Mouse (Mus musculus) midbrain, embryonic 13.5 days (tissue): ENCODE data around the gene Mpv17l2. TPM values are rescaled to one million over a fixed set of nuclear protein-coding genes. Genes with fewer than 3 reads are reported as not detected.

Experiments used
- ATAC-seq: fragments of 200-750 bp; cut with Nextera tagmentation; 2 replicates; pipeline ENCODE4 v1.8.0; 2017; ENCODE audit warnings: mild to moderate bottlenecking, moderate TSS enrichment, moderate library complexity
- H3K27ac ChIP-seq: fragments of 300-500 bp; sonication (generic); 2 replicates; pipeline ENCODE4 v1.5.1; 2015; ENCODE audit warnings: inconsistent platforms, mild to moderate bottlenecking, moderate library complexity
- H3K27me3 ChIP-seq: fragments of 300-500 bp; sonication (generic); 2 replicates; pipeline ENCODE4 v1.6.1; 2015; ENCODE audit warnings: mild to moderate bottlenecking, inconsistent platforms
- H3K36me3 ChIP-seq: fragments of 300-500 bp; sonication (generic); 2 replicates; pipeline ENCODE4 v1.6.1; 2015; ENCODE audit warnings: mild to moderate bottlenecking, inconsistent platforms
- H3K4me1 ChIP-seq: fragments of 300-500 bp; sonication (generic); replicated peaks from 2 replicates; pipeline ENCODE4 v1.6.1; 2015; ENCODE audit warnings: inconsistent platforms
- H3K4me2 ChIP-seq: fragments of 300-500 bp; sonication (generic); replicated peaks from 2 replicates; pipeline ENCODE4 v1.6.1; 2015; ENCODE audit warnings: moderate library complexity, mild to moderate bottlenecking, inconsistent platforms
- H3K4me3 ChIP-seq: fragments of 300-500 bp; sonication (generic); replicated peaks from 2 replicates; pipeline ENCODE4 v1.5.1; 2015; ENCODE audit warnings: mild to moderate bottlenecking, inconsistent platforms
- H3K9ac ChIP-seq: fragments of 300-500 bp; sonication (generic); replicated peaks from 2 replicates; pipeline ENCODE4 v1.6.1; 2015; ENCODE audit warnings: mild to moderate bottlenecking, inconsistent platforms
- H3K9me3 ChIP-seq: fragments of 300-500 bp; sonication (generic); 2 replicates; pipeline ENCODE4 v1.6.1; 2016; ENCODE audit warnings: mild to moderate bottlenecking, inconsistent platforms
- WGBS: fragments of 180-500 bp; shearing (Covaris S2); methylation state at CpG from one replicate; pipeline ENCODE4 v1.1.7; 2015; 5-methylcytosine and 5-hydroxymethylcytosine counted together
- polyA plus RNA-seq: library from polyadenylated mRNA; unstranded; fragments of >200 nt; fragmentation: Nextera tagmentation; extraction: Ambion mirVana; gene quantifications from 2 replicates; pipeline ENCODE4 v1.2.1, GENCODE M21; 2015

The Mpv17l2 gene
- polyA plus RNA-seq, 1 experiment from 2014 or later = 38.4 TPM

DNA sequence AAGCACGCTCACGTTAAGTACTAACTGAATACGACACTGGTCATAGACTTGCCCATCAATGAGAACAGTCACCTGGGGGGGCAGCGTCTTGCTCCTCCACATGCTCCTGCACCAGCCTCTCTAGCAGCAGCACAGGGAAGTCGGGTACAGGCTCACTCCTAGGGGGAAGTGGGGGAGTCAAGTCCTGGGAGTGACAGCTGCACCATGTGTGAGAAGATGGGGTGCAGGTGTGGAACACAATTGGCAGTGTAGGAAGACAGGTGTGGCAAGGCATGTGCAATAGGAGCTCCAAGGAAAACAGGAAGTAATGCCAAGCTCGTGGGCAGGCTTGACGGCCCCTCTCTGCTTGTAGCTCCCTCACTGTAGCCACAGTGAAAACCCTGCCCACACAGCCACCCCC lies 10.5 kb upstream of the Mpv17l2 start:
- peaks cover 74% of the 10 kb centered on the region for H3K36me3 ChIP-seq
- peaks cover 45% of the 10 kb centered on the region for H3K4me1 ChIP-seq
- H3K27me3 ChIP-seq = peaks cover 15% of the 10 kb centered on the region
- no peaks in the 10 kb centered on the region for H3K9me3 ChIP-seq
- ATAC-seq = no peak
- 92% methylated on average over 7 of the region's 7 CpGs for WGBS
- no peak overlapping the region for H3K9ac ChIP-seq
- H3K4me3 ChIP-seq = no peak overlapping the region
- no peak overlapping the region for H3K27ac ChIP-seq
- H3K4me2 ChIP-seq = no peak overlapping the region

DNA sequence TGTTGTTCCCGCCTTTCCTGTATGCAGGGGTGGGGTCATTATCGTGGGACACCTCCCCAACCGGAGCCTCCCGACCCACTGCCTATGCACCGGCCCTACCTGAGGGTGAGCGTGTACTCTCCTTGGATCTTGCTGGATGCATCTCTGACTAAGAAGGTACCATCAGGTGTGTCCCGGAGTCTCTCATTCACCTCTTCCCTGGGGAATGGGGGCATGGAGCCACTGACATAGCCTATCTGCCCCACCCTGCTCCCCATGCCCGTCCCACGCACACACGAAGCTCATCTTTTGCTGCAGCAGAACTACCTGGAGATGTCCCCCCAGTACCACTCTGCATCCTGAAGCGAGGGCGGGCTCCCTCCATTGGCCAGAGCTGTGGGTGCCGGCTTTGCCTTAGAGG lies 10.0 kb upstream of the Mpv17l2 start:
- Histone ChIP-seq H3K4me1 (peaks cover 46% of the 10 kb centered on the region), H3K9me3 (no peaks in the 10 kb centered on the region), H3K4me3 (no peak overlapping the region), H3K4me2 (no peak overlapping the region), H3K9ac (no peak overlapping the region), H3K36me3 (peaks cover 74% of the 10 kb centered on the region), H3K27me3 (peaks cover 19% of the 10 kb centered on the region), H3K27ac (no peak overlapping the region)
- WGBS = 95% methylated on average over 13 of the region's 13 CpGs
- ATAC-seq = no peak

DNA sequence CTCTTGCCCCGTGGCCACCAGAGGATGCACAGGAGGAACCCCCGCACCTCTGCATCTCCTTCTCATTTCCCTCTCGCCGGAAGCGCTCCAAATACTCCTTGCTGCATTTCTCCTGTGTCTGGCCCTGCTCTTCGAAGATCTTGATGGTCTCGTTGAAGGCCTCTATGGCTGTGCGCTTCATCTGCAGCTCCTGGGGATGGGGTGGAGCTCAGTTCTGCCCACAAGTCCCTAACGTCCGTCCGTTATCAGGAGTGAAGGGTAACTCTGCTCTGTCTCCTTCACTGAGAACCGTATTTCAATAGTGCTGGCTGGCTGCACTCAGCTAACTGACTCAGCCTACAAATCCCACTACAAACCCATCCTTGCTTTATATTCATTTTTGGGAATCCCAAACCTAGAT lies 9.1 kb upstream of the Mpv17l2 start:
- Histone ChIP-seq H3K4me3 (no peak overlapping the region), H3K36me3 (peaks cover 73% of the 10 kb centered on the region), H3K4me1 (peaks cover 38% of the 10 kb centered on the region), H3K9ac (no peak overlapping the region; the same call in 1 of the 2 replicates), H3K9me3 (no peaks in the 10 kb centered on the region), H3K27ac (no peak overlapping the region), H3K27me3 (peaks cover 21% of the 10 kb centered on the region), H3K4me2 (no peak overlapping the region)
- WGBS = 74% methylated on average over 12 of the region's 12 CpGs
- ATAC-seq = no peak

- peak; percentile 71 for ATAC-seq
- Histone ChIP-seq H3K27ac (no peak overlapping the region), H3K9me3 (no peaks in the 10 kb centered on the region), H3K27me3 (peaks cover 21% of the 10 kb centered on the region), H3K9ac (no peak overlapping the region), H3K4me1 (peaks cover 33% of the 10 kb centered on the region), H3K4me2 (no peak overlapping the region), H3K4me3 (no peak overlapping the region), H3K36me3 (peaks cover 68% of the 10 kb centered on the region)
- 6% methylated on average over 26 of the region's 26 CpGs for WGBS
Measured at GRCm38 (mm10) chr8:70769359-70769758, 8.6 kb upstream of the Mpv17l2 start.

GRCm38 (mm10) chr8:70768956-70769355 lies 8.2 kb upstream of the Mpv17l2 start:
- Histone ChIP-seq H3K27ac (no peak overlapping the region), H3K4me3 (no peak overlapping the region), H3K36me3 (peaks cover 67% of the 10 kb centered on the region), H3K27me3 (peaks cover 21% of the 10 kb centered on the region), H3K9ac (no peak overlapping the region), H3K9me3 (no peaks in the 10 kb centered on the region), H3K4me1 (peaks cover 29% of the 10 kb centered on the region), H3K4me2 (no peak overlapping the region)
- peak; percentile 18 for ATAC-seq
- 87% methylated on average over 16 of the region's 16 CpGs for WGBS

DNA sequence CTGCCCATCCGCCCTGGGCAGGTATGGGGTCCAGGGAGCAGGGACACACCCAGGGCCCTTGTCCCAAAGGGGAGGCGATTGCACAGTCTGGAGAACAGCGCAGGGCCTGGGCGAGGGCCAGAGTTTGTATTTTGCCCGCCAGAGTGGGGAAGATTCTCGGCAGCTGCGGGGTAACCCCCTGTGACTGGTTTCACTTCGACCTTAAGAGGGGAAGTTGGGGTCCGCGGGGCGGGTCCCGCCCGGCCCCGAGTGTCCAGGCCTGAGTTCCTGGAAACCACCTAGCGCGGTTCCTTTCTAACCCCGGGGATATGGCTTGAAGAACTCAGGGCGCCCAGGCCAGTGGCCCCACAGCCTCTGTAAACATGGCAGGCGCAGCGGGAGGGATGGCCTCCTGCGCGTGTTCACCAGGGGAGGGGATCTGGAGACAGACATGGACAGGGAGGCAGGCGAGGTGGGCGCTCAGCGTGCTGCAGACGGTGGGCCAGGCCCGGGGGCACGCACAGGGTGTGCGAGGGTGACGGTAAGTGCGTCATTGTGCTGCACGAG lies 7.6 kb upstream of the Mpv17l2 start:
- Histone ChIP-seq H3K27ac (no peak overlapping the region), H3K9me3 (no peaks in the 10 kb centered on the region), H3K4me1 (peaks cover 23% of the 10 kb centered on the region), H3K4me3 (no peak overlapping the region), H3K36me3 (peaks cover 60% of the 10 kb centered on the region), H3K27me3 (peaks cover 21% of the 10 kb centered on the region), H3K9ac (no peak overlapping the region), H3K4me2 (no peak overlapping the region)
- WGBS = 95% methylated on average over 32 of the region's 32 CpGs
- ATAC-seq = no peak

- H3K27ac ChIP-seq = no peak overlapping the region
- 81% methylated on average over 6 of the region's 6 CpGs for WGBS
- H3K4me3 ChIP-seq = no peak overlapping the region
- peaks cover 18% of the 10 kb centered on the region for H3K4me1 ChIP-seq
- 0 out of 2 replicates have a peak overlapping the region, but pooled peaks have one; percentile 8 for H3K9ac ChIP-seq
- H3K9me3 ChIP-seq = no peaks in the 10 kb centered on the region
- peaks cover 21% of the 10 kb centered on the region for H3K27me3 ChIP-seq
- H3K36me3 ChIP-seq = peaks cover 52% of the 10 kb centered on the region
- H3K4me2 ChIP-seq = no peak overlapping the region
- no peak for ATAC-seq
Measured at GRCm38 (mm10) chr8:70767503-70767902, 6.8 kb upstream of the Mpv17l2 start.

DNA sequence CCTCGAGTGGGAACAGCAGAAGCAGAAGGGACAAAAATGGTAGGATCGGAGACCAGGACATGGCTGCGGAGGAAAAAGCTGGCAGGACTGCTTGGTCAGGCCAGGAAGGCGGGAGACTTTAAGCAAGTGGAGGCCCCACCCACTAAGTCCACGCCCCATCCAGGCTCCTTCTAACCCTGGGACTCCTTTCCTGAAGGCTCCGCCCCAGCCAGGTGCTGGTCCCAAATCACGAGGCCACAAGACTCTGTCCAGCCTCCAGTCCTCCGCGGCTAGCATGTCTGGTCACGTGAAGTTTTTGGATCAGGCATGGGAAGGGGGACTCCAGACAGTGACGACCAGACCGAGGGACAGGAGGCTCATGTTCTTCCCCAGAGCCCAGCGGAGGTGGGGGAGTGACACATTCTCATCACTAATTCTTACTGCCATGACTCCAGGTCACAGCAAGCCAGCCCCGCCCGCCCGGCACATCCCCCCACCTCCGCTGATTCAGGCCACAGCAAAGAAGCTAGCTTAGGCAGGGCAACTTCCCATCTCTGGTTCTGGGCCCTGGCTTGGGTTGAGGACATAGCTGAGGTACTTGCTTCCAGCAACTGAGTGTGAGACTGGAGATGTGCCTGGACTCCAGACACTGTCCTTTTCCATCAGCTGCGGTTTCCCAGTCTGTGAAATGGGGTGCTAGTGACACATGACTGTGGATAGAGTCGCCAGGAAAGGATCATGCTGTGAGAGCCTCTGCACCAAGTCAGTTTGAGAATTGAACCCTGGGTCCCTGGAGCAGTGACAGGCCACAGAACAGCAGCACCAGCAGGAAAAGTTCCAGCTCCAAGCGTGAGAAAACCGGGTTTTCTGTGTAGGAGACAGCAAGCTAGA lies 6.1 kb upstream of the Mpv17l2 start:
- ATAC-seq = no peak
- H3K27me3 ChIP-seq = peaks cover 21% of the 10 kb centered on the region
- no peak overlapping the region for H3K27ac ChIP-seq
- H3K36me3 ChIP-seq = peaks cover 45% of the 10 kb centered on the region
- peak overlapping the region; percentile 54 for H3K4me2 ChIP-seq
- WGBS = 10% methylated on average over 21 of the region's 21 CpGs
- H3K9me3 ChIP-seq = no peaks in the 10 kb centered on the region
- H3K4me1 ChIP-seq = peaks cover 18% of the 10 kb centered on the region
- H3K4me3 ChIP-seq = peak overlapping the region; percentile 27
- peak overlapping the region; percentile 60 for H3K9ac ChIP-seq

GRCm38 (mm10) chr8:70765838-70766570 lies 5.3 kb upstream of the Mpv17l2 start:
- no peak for ATAC-seq
- H3K4me1 ChIP-seq = peaks cover 24% of the 10 kb centered on the region
- 3% methylated on average over 34 of the region's 34 CpGs for WGBS

GRCm38 (mm10) chr8:70765329-70765728 lies 4.6 kb upstream of the Mpv17l2 start:
- ATAC-seq = no peak
- WGBS = 79% methylated on average over 9 of the region's 9 CpGs
- H3K4me3 ChIP-seq = no peak overlapping the region; the same call in 1 of the 2 replicates
- no peaks in the 10 kb centered on the region for H3K9me3 ChIP-seq
- H3K4me2 ChIP-seq = peak overlapping the region; percentile 54; the same call in 1 of the 2 replicates
- H3K9ac ChIP-seq = peak overlapping the region; percentile 60; the same call in 1 of the 2 replicates
- H3K4me1 ChIP-seq = peaks cover 26% of the 10 kb centered on the region
- peaks cover 21% of the 10 kb centered on the region for H3K27me3 ChIP-seq
- H3K36me3 ChIP-seq = peaks cover 31% of the 10 kb centered on the region
- no peak overlapping the region for H3K27ac ChIP-seq

More at GRCm38 (mm10) chr8:70765838-70766570, 5.3 kb upstream of the Mpv17l2 start:
- peak overlapping the region; percentile 54 for H3K4me2 ChIP-seq
- H3K27me3 ChIP-seq = peaks cover 21% of the 10 kb centered on the region
- no peak overlapping the region for H3K27ac ChIP-seq
- peak overlapping the region; percentile 27 for H3K4me3 ChIP-seq
- peak overlapping the region; percentile 60 for H3K9ac ChIP-seq
- H3K9me3 ChIP-seq = no peaks in the 10 kb centered on the region
- H3K36me3 ChIP-seq = peaks cover 37% of the 10 kb centered on the region

DNA sequence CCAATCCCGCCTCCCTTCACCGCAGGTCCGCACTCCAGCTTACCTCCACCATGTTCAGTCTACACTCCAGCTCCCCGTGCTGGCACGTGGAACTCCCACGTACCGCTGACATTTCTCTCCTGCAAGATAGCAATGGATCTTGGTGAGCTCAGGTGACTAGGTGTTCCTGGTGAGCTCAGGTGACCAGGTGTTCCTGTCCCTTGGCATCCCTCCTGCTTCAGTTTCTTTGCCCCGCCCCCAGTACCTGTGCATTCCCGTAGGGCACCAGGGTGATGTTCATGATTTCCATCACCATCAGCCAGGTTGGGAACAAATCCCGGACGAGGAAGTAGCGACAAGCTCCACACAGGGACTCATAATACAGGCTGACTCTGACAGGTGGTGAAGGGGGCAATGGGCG lies 3.9 kb upstream of the Mpv17l2 start:
- no peak overlapping the region for H3K4me2 ChIP-seq
- peaks cover 33% of the 10 kb centered on the region for H3K4me1 ChIP-seq
- H3K36me3 ChIP-seq = peaks cover 24% of the 10 kb centered on the region
- no peak overlapping the region for H3K9ac ChIP-seq
- H3K9me3 ChIP-seq = no peaks in the 10 kb centered on the region
- ATAC-seq = no peak
- H3K27me3 ChIP-seq = peaks cover 21% of the 10 kb centered on the region
- H3K27ac ChIP-seq = no peak overlapping the region
- 94% methylated on average over 13 of the region's 13 CpGs for WGBS
- H3K4me3 ChIP-seq = no peak overlapping the region

DNA sequence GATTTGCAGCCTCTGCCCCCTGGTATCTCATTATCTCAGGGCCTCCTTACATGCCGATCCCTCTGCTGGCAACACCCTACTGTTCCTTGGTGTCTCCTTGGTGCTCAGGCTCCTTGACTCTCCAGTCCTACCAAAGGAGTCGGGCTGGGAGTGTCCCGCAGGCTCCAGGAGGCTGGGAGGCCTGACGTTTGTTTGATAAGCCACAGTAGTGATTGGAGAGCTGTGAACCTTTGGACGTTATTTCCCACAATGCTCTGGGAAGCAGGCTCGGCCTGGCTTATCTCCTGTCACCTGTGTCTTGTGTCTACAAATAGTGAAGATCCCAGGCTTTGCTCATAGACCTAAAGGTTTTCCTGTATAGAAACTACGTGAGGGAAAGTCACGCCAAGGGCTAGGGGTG lies 3.3 kb upstream of the Mpv17l2 start:
- Histone ChIP-seq H3K27me3 (peaks cover 21% of the 10 kb centered on the region), H3K4me1 (peaks cover 36% of the 10 kb centered on the region), H3K9me3 (no peaks in the 10 kb centered on the region), H3K9ac (no peak overlapping the region), H3K36me3 (peaks cover 22% of the 10 kb centered on the region), H3K4me2 (no peak overlapping the region), H3K27ac (no peak overlapping the region), H3K4me3 (no peak overlapping the region)
- WGBS = 88% methylated on average over 8 of the region's 8 CpGs
- no peak for ATAC-seq
